Mouse (Mus musculus) forebrain, embryonic 16.5 days (tissue): ENCODE measurements around the gene Mib2. TPM values are rescaled to one million over a fixed set of nuclear protein-coding genes. Genes with fewer than 3 reads are reported as not detected.

Source experiments
- polyA plus RNA-seq: library from polyadenylated mRNA; unstranded; fragments of >200 nt; fragmentation: Nextera tagmentation; extraction: Ambion mirVana; gene quantifications from 2 replicates; pipeline ENCODE4 v1.2.1, GENCODE M21; 2015

Gene Mib2
- polyA plus RNA-seq, 1 experiment from 2014 or later, result 63.1 TPM

Other genes with a start within 250 kb of the Mib2 start
- not detected in 2 replicates for gene Tmem52, start 200.1 kb downstream of the Mib2 start, polyA plus RNA-seq
- gene Gnb1, start 177.8 kb downstream of the Mib2 start, polyA plus RNA-seq, result 1,158 and 1,178 TPM in 2 replicates
- gene Nadk, start 106.8 kb downstream of the Mib2 start, polyA plus RNA-seq, result 113 and 120 TPM in 2 replicates
- 12.0 and 12.9 TPM in 2 replicates for gene Slc35e2, start 67.8 kb downstream of the Mib2 start, polyA plus RNA-seq
- 62.4 and 65.2 TPM in 2 replicates for gene Cdk11b, start 44.3 kb downstream of the Mib2 start, polyA plus RNA-seq
- gene Gm10563, start 23.8 kb downstream of the Mib2 start, polyA plus RNA-seq, result not detected in 2 replicates
- 3.0 and 3.2 TPM in 2 replicates for gene Mmp23, start 15.8 kb downstream of the Mib2 start, polyA plus RNA-seq
- 4.8 and 7.5 TPM in 2 replicates for gene Fndc10, start 25.1 kb upstream of the Mib2 start, polyA plus RNA-seq
- gene Ssu72, start 35.6 kb upstream of the Mib2 start, polyA plus RNA-seq, result 134 and 150 TPM in 2 replicates
- gene Tmem240, start 65.6 kb upstream of the Mib2 start, polyA plus RNA-seq, result 7.3 and 11.4 TPM in 2 replicates
- gene Atad3a, start 91.9 kb upstream of the Mib2 start, polyA plus RNA-seq, result 98.2 and 101 TPM in 2 replicates
- 27.3 and 29.6 TPM in 2 replicates for gene Vwa1, start 105.5 kb upstream of the Mib2 start, polyA plus RNA-seq
- gene Tmem88b, start 116.7 kb upstream of the Mib2 start, polyA plus RNA-seq, result 0.47 and 0.53 TPM in 2 replicates
- not detected in 2 replicates for gene Ankrd65, start 121.2 kb upstream of the Mib2 start, polyA plus RNA-seq
- 214 and 231 TPM in 2 replicates for gene Mrpl20, start 133.7 kb upstream of the Mib2 start, polyA plus RNA-seq
- 176 and 188 TPM in 2 replicates for gene Ccnl2, start 143.3 kb upstream of the Mib2 start, polyA plus RNA-seq
- 111 and 121 TPM in 2 replicates for gene Aurkaip1, start 162.1 kb upstream of the Mib2 start, polyA plus RNA-seq
- 16.9 and 19.8 TPM in 2 replicates for gene Mxra8, start 170.5 kb upstream of the Mib2 start, polyA plus RNA-seq
- gene Dvl1, start 178.2 kb upstream of the Mib2 start, polyA plus RNA-seq, result 7.0 and 10.0 TPM in 2 replicates
- 0.72 and 0.84 TPM in 2 replicates for gene Tas1r3, start 194.2 kb upstream of the Mib2 start, polyA plus RNA-seq
- gene Cptp, start 200.2 kb upstream of the Mib2 start, polyA plus RNA-seq, result 22.5 and 23.8 TPM in 2 replicates
- 89.8 and 100 TPM in 2 replicates for gene Ints11, start 200.3 kb upstream of the Mib2 start, polyA plus RNA-seq
- 68.0 and 70.3 TPM in 2 replicates for gene Pusl1, start 222.6 kb upstream of the Mib2 start, polyA plus RNA-seq
- gene Acap3, start 222.6 kb upstream of the Mib2 start, polyA plus RNA-seq, result 94.8 and 101 TPM in 2 replicates